Mouse (Mus musculus) right cerebral cortex, adult 18-20 months (tissue): Measurements from ENCODE around the gene Fam102a.
"Not testable (repeated sequence)": the region's sequence is repeated elsewhere in the genome, so short reads cannot be mapped to it uniquely, and the experiment has no call there.

Source experiments
- DNase-seq: peaks from one replicate; pipeline ENCODE4 v3.0.0; 2022; ENCODE audit warnings: mixed read lengths

Gene Fam102a

DNA sequence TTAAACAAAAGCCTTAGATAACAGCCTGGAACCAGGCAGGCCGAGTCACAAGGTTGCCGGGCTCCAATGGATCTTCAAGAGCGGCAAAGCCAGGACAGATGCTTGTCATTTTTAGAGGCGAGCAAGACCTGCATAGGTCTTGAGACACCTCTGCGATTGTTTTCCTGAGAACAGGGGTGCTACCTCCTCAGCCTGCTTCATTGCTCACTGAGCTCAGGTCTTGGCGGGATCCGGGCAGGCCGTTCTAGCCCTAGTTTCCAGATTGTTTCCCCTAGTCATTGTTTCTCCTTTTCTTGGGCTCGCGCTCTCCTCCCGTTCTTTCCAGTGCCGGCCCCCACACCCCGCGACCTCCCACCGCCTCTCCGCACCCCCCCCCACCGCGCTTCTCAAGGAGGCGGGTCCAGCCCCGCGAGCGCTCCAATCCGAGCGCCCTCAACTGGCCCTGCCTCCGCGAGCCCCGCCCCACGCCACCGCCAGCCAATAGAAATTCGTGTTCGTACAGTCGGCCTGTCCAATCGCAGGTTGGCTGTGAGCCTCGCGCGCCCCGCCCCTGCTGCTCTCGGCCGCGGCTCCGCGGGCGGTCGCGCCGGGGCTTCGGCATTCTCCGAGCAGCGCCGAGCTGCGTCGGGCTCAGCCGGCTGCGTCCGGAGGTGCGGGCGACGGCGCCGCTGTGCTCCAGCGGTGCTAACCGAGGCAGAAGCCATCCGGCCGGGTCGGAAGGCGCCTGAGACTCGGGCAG is at the start of gene Fam102a:
TSS of gene Fam102a (plus strand) at position 600 of the 739 bp plus-strand sequence.
- peak; percentile 99 for DNase-seq

DNA sequence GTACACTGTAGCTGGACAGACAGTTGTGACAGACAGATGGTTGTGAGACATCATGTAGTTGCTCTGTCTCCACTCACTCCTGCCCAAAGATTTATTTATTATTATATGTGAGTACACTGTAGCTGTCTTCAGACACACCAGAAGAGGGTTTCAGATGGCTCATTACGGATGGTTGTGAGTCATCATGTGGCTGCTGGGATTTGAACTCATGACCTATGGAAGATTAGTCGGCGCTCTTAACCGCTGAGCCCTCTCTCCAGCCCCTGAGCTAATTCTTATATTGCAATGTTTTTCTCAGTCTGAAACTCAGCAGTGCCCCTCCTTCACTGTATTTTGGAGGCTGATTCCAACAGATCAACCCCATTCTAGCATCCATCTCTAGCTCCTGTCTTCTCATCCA is 49.4 kb upstream of the Fam102a start:
- no peak for DNase-seq

DNA sequence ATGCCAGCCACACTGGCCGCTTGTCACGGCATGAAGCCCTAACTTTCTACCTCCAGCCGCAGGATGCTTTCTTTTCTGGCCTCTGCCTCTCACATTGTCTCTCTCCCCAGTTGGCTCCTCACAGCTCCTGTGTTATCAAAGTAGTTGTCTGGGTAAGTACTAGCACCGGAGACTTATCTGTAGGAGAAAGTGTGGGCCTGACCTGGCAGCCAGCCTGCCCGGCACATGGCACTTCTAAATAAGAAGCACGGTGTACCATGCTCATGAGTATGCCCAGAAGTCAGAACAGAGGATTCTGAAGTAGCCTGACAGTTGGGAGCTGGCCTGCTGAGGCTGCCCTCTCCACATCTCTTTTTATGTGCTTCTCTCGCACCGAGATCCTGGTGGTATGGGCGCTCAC is 49.0 kb upstream of the Fam102a start:
- no peak for DNase-seq

DNA sequence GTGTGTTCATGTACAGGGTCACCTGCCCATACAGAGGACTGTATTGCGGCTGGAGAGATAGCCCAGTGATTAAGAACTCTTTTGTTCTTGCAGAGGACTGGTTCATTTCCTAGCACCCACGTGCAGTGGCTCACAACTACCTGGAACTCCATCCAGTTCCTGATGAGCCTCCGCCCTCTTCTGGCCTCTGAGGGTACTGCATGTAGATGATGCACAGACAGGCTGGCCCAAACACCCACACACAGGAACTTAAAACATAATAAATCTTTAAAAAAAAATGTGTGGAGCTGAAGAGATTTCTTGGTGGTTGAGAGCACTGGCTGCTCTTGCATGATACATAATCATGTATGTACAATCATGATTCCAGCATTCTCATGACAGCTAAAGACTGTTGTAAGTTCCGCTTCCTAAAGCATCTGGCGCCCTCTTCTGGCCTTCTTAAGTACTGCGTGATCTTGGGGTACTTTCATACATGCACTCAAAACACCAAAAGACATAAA is 48.0 kb upstream of the Fam102a start:
- peak; percentile 87 for DNase-seq

DNA sequence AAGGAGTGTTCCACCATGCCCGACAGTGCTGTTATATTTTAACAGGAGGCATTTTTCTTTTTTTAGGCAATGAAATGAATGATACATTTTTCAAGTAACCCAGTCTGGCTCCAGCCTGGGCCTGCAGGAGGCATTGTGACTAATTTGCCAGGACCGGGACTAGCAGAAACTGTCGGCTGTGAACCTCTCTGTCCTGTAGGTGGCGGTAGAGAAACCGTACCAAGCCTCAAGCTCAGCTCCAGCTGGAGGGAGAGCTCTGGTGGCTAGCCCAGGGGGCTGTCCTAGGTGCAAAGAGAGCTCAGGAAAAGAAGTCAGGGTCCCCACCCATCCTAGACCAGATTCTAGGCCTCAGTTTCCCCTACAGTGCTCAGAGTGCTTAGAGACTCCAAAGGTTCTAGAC is 46.5 kb upstream of the Fam102a start:
- peak; percentile 71 for DNase-seq

DNA sequence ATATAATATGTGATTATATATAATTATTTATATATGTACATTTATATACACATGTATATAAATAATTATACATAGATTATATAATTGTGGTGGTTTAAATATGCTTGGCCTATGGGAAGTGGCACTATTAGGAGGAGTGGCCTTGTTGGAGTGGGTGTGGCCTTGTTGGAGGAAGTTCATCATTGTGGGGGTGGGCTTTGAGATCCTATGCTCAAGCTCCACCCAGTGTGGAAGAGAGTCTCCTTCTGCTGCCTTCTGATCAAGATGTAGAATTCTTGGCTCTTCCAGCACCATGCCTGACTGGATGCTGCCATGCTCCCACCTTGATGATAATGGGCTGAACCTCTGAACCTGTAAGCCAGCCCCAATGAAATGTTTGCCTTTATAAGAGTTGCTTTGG is 44.4 kb upstream of the Fam102a start:
- not testable (repeated sequence) for DNase-seq

DNA sequence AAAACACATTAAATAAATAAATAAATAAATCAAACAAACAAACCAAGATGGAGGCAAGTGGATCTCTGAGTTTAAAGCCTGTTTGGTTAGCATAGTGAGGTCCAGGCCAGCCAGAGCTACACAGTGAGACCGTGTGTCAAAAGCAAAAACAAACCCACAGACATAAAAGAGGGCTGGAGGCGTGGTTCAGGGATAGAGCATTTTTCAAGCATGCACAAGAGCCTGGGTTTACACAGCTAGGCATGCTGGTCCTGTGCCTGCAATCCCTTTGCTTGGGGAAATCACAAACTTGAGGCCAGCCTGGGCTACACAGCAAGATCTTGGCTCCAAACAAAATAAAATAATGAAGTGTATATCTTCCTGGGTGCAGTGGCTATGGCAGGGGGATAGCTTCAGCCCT is 42.5 kb upstream of the Fam102a start:
- no peak for DNase-seq

DNA sequence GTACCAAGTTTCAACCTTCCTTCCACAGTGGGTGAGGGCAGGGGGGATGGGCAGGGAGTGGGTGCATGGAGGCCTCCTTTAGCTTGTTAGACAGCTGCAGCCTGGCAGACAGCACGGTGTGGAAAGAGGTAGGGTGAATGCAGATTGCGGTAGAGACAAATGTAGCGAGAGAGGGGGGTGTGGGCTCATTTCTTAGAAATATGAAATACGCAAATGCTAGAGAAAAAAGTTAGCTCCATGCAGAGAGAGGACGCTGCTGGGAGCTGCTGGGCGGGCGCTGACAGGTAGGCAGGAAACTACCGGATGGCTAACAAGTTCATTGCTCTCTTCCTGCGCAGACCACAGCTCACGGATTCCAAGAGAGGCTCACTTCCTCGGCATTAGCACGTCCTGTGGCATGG is 41.8 kb upstream of the Fam102a start:
- no peak for DNase-seq

DNA sequence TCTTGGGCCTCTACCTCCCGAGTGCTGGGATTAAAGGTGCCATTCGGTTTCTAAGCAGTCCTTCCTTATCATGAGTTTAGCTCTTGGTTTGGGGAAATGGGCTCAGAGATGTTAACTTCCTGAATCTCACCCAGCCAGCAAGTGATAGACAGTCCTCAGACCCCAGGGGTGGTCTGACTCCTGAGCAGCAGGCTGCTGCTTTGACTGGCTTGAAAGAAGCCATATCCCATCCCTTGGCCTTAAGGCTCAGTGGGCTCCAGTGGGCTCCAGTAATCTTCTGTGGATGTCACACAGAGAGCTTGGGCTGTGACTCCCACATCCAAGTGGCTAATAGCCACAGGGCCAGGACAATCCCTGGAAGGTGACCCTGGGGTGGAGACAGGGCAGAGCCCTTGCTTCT is 40.6 kb upstream of the Fam102a start:
- no peak for DNase-seq

DNA sequence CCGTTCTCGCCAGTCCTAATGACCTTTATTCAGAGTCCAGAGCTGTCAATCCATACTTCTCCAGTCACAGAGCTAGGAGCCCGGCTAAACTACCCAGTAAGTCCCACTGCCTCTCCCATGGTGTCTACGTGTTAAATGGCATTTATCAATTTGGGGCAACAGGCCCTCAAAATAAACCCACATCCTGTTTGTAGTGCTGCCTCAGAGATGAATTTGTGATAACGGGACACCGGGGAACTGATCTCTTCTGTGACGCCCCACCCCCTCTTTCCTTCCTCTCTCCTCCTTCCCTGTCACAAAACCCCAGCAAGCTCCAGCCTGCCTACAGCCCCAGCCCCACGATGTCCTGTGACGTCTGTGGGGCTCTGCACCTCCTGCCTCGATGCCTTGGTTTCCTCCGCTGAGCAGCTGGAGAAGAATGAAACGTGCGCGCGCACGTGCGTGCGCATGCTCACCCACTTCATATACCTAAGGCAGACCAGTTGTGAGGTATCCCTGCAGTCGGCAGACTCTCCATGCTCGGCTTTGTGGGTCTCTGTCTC is 39.9 kb upstream of the Fam102a start:
- no peak for DNase-seq

DNA sequence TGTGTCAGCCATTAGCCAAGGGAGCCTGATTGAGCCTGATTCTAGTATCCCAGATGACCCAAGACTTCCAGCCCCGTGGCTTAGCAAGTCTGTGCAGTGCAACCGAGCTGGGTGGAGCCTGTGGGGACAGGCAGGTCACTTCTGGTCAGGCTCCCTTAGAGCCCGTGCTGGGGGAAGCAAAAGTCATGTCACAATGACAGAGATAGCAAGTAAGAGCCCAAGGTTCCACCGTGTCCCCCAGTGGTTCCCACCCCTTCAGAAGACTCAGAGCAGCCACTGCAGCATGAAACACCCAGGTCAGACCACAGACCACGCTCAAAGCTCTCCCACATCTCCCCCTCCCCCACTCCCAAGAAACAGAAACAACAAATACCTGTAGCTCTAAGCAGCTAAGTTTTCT is 38.9 kb upstream of the Fam102a start:
- no peak for DNase-seq

DNA sequence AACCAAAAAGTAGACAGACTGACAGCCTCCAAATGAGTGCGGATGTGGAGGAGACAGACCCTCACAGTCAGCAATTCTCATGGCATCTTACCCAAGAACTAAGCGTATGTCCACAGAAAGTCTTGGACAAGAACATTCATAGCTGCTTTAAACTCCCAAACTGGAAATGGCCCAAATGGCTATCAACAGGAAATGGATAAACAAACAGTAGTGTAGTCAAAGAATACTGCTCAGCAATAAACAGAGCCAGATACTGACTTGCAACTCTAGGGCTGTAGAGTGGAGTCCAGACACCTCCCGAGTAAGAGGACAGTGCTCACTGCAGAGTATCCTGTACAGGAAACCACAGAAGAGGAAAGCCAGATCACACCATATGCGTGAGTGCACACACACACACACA is 35.8 kb upstream of the Fam102a start:
- DNase-seq = no peak

DNA sequence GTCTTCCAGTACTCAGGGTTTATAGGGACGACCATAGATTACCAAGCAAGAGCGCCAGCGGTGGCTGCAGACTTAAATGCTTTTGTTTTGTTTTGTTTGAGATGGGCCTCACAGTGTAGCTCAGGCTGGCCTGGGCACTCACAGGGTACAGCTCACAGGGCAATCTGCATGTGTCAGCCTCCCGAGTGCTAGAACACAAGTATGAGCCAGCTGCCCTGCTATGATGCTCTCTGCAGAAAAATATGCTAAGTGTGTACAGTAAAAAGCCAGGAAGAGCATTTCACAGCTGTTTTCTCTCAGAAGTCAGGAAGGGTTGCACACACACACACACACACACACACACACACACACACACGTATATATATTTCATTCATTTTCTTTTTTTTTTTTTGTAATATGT is 34.7 kb upstream of the Fam102a start:
- DNase-seq = no peak

DNA sequence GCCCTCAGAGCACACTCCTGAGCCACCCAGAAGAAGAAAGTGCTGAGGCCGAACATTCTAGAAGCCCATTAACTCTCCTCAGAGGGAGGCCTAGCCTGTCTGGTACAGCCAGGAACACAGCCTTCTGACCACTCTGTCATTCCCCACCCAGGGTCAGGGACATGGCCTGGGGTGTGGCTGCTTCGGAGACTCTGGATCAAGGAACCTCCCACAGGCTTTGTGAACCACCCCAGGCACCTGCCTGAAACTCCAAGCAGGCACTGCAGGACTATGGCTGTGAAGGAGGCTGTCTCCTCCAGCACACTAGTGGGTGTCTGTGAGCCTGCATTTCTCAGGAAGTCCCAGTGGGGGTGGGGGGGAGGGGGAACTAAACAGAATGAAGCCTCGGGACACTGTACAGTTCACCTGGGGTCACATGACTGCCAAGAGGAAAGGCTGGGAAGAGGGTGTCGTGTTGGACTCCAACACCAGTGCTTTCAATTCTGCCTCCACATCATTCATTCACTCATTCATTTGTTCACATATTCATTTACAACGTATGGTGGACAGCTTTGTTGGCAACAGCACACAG is 33.3 kb upstream of the Fam102a start:
- DNase-seq = no peak

DNA sequence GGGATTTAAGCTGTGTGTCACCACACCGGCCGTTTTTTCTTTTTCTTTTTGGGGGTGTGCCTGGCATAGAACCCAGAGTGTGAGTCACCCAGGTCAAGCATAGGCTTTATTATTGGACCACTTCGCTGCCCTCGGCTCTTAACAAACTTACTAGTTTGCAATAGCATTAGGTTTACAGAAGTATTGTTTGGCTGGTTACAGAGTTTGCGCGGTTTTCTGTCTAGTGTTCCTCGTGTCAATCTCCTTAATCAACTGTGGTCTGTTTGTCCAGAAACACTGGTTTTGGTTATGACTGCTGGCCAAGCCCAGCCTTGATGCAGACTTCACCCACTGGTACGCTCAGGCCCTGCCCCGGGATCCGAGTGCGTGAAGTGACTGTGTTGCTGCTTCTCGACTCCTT is 32.3 kb upstream of the Fam102a start:
- no peak for DNase-seq

DNA sequence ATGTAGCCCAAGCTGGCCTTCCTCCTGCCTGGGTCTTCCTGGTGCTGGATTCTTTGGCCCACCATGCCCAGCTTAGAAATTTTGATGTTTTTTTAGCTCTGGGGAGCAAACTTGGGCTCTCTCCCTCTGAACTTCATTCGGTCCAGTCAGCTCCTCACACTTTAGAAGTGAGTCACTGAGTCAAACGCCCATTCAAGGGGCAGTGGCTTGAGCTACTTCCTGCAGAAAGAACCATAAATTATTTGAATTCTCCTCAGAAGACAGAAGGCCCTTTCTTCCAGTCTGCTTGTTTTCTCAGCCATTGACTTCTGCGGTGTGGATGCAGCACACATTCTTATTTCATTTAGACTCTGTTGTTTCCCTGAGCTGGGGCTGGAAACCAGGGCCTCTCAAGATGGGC is 31.5 kb upstream of the Fam102a start:
- no peak for DNase-seq

DNA sequence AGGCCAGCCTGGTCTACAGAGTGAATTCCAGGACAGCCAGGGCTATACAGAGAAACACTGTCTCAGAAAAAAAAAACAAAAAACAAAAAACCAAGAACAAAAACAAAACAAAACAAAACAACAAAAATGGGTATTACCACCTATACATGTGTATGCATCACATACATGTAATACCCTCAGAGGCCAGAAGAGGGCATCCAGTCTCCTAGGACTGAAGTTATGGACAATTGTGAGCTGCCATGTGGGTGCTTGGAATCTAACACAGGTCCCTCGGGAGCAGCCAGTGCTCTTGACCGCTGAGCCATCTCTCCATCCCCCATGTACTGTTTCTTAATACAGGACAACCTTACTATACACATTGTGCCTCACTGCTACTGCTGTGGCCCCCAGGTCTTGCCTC is 29.6 kb upstream of the Fam102a start:
- no peak for DNase-seq

DNA sequence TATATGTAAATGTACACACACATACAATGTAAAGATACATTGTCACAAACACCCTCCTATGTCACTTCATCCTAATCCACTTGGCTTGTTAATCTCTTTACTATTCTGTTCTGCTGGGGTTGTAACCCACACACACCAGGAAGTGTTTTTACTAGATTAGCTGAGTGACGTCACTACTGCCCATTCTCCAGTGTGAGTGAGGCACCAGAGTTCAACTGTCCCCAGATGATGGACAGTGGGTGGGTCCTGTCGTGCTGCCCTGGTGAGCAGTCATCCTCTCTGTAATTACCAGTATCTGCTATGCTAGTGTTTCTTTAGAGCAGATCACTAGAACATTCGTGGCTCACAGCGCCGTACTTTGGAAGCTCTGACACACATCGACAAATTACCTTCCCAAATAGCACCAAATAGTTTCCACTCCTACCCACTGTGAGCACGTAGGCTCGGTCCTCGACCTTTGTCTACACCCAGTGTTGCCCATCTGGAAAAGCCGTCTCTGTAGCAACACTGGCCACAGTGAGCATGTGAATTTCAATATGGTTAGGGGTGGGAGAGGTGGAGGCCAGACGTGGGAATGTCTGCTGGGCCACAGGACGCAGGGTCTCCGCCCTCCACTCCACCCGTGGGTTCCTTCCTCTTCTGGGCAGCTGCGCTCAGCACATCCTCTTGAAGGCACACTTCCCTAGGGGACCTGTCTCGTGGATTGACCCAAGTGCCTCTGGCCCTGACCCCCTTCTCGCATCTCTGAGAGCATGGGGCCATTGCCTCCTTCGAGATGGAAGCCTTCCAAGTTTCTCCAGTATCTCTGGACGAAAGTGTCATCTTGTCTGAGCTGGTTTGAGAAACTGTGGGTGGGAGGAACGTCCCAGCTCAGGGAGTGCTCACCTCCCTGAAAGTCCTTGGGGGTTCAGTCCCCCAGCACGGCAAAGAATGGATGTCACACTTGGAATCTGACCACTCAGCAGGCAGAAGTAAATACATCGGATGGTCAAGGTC is 28.2 kb upstream of the Fam102a start:
- DNase-seq = no peak

DNA sequence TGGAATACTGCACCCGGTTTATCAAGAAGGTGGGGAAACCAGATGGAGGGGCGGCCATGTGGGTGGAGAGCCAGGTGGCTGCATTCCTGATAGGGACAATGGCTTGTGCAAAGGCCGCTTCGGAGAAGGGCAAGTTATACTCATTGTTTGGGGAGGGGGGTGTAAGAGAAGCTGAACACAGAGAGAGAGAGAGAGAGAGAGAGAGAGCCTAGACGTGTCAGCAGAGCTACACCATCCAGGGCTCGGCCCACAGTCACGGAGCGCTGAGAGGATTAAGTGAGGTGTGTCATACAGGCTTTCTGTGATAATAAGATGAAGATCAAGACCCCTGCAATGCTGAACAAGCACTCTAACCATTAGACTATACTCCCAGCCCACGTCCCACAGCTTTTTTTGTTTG is 27.2 kb upstream of the Fam102a start:
- DNase-seq = no peak

DNA sequence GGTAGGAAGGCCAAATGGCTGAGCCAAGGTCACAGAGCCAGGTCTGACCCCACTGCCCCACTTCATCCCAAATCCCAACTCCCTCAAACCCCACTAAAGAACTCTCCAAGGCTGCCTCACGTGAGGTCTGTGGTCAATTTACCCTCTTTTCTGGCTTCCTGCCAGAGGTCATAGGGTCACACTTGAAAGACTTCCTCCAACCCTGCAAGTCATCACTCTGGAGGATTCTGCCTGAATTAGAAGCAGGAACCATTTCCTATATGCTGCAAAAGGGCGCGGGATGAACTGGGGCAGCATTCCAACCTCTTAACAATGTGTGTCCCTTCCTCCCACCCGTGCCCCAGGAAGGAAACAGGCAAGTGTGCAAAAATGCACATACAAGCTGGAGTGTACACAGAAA is 25.8 kb upstream of the Fam102a start:
- no peak for DNase-seq

DNA sequence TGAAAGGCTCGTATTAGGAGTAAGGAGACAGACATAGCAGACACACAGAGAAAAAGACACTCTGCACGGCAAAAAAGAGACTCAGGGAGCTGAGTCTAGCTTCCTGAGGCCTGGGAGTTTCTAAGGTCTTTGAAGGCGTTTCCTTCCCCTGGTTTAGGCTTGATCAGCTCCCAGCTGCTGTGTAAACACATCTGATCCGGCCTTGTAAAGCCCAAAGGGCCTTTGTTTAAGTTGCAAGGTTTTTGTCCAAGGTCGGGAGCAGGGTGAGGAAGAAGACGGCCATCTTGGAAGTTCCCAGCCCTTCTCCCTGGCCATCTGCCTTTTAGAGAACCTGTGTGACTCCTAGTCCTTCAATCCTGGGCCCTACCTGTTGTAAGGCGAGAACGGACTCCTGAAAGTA is 25.2 kb upstream of the Fam102a start:
- no peak for DNase-seq

DNA sequence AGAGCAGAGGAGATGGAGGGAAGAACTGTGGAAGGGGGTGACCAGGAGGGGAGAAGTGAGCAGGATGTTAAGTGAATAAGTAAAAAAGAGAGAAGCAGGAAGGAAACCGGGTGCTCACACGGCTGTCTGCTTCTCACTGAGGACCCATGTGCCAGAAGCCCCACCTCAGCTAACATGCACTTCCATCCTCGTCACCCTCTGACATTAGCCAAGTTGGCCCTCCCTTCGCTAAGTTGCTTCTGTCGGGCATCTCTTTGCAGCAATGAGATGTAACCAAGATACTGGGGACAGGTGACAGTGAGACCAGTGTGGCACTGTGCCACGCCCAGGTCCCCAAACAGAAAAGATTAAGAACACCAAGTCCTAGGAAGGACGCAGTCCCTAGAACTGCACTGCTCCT is 22.5 kb upstream of the Fam102a start:
- no peak for DNase-seq

DNA sequence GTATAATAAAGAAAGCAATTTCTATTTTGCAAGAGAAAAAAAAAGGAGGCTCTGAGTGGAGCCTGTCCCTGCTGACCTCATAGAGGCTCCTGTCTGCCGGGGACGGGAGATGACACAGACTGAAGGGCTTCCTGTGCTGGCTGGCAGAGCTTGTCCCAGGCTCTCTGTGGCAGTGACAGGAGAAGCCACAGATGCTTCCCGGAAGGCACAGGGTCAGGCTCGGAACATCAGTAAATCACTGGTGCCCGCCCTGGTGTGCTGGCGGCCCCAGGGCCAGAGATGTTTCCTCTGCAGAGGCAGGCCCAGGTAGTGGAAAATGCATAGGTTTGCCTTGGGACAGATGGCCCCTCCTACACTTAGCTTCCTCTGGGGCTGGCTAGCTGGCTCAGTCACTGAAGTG is 20.8 kb upstream of the Fam102a start:
- DNase-seq = no peak
